Mouse (Mus musculus) naive thymus-derived CD4-positive, alpha-beta T cell, adult 2 months (primary cell): Measurements from ENCODE around the gene Ppp4r1.

Experiments
- DNase-seq: peaks from one replicate; pipeline ENCODE4 v3.0.0-alpha.2; 2011; ENCODE audit warnings: low read depth

Gene Ppp4r1

DNA sequence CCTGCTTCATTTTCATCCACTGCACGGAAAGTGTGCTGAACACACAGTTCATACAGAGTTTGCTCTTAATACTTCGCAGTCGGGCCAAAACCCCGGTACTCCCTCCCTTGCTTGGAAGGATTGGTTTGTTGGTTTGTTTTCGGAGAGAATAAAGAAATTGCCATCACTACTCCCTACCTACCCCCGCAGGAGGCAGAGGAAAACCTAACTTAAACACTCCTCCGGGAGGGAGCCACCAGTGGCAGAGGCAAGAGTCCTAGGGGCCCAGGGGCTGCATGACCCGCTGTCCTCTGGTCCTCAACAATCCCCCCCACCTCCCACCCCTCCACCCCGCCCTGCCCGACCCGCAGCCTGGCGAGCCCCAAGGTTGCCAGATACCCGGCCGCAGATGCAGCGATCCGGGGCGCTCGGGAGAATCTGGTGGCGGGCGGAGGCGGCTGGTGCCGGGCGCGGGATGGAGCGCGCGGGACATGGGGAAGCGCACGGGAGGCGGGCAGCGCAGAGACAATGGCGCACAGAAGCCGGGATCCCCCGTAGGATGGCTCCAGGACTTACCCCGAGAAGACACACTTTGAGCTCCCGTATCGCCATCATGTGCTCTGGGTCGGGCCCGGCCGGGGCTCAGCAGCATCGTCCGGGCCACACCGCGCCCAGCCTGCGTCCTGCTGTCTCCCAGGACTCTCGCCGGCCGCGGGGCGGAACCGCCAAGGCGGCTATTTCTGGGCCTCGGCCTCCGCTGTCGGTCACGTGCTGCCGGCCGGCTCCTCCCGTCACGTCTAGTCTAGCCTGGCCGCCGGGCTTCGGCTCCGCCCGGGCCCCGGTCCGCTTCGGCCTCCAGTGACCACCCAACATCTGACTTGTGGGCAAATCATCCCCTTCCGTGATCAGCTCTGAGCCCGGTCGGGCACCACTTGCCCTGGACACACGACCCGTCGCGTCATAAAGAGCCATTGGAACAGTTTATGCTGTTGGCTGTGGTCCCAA lies 10.1 kb upstream of the Ppp4r1 start, which contains the start of gene Rab31:
Rab31 (minus strand) TSS at position 802 of the 984 bp plus-strand sequence.
- no peak for DNase-seq

- no peak for DNase-seq
These were observed 8.8 kb upstream of the Ppp4r1 start for GRCm38 (mm10) chr17:65773617-65774016.

- no peak for DNase-seq
These were observed 7.9 kb upstream of the Ppp4r1 start for GRCm38 (mm10) chr17:65774439-65774838.

- no peak for DNase-seq
These were observed 6.1 kb upstream of the Ppp4r1 start for GRCm38 (mm10) chr17:65776228-65776627.

GRCm38 (mm10) chr17:65777461-65777860 lies 4.9 kb upstream of the Ppp4r1 start:
- DNase-seq = no peak

- no peak for DNase-seq
These were observed 1.4 kb upstream of the Ppp4r1 start for GRCm38 (mm10) chr17:65780970-65781369.

GRCm38 (mm10) chr17:65783182-65784161 lies 1.1 kb downstream of the Ppp4r1 start:
- peak; percentile 61 for DNase-seq

GRCm38 (mm10) chr17:65784610-65785140 lies 2.3 kb downstream of the Ppp4r1 start:
- DNase-seq = no peak

DNA sequence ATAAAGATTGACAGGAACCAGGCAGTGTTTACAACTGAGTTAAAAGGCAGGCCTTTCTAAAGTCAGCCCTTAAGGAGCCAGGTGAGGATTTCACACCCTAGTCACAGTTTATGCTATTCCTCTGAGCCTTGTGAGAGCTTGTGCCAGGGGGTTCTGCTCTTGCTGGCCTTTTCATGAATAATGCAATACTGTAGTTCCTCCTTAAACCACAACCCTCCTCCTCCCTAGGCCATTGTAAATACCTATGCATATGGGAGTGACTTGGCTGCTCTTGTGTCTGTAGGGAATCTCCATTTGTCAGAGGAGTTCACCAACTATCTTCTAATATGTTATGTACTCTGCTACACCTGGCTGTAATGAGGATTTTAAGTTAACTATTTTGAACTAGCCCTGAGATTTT lies 3.3 kb downstream of the Ppp4r1 start:
- DNase-seq = no peak

- no peak for DNase-seq
These were observed 3.9 kb downstream of the Ppp4r1 start for GRCm38 (mm10) chr17:65786225-65786624.

DNA sequence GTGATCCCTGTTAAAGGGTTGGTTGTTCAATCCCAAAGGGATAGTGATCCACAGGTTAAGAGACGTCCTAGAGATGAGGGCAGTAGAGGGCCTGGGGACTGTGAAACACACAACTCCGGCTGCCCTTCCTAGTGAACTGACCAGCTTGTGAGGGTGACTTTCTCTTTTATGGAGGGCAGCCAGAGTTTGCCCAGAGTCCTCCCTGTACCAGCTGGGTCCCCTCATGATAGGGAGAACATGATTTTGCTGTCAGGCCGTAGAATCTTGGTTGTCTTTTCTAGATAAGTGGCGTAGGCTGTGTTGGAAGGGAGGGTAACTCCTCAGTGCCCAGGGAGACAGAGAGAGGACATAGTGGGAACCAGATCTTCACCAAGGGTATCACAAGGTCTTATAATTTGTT lies 4.9 kb downstream of the Ppp4r1 start:
- no peak for DNase-seq

- no peak for DNase-seq
These were observed 6.3 kb downstream of the Ppp4r1 start for GRCm38 (mm10) chr17:65788542-65789291.

DNA sequence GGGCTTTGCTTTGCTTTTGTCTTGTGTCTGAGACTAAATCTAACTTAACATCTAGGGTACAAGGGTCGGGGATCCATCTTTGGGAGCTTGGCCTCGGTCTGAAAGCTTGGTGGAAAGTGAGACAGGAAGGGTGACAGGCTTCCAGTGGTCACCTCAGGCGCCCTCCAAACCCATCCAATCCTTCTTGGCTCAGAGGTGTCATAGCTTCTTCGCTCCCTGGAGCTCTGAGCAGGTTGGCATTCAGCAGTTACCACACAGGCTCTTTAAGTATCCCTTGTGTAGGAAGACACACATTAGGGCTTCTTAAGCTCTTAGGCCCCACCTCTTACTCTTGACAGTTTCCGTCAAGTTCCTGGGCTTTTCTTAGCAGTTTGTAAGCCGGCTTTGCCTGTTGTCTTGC lies 7.2 kb downstream of the Ppp4r1 start:
- no peak for DNase-seq

GRCm38 (mm10) chr17:65791161-65791560 lies 8.8 kb downstream of the Ppp4r1 start:
- DNase-seq = no peak

GRCm38 (mm10) chr17:65793307-65793930 lies 11.0 kb downstream of the Ppp4r1 start:
- no peak for DNase-seq

GRCm38 (mm10) chr17:65794096-65794850 lies 11.9 kb downstream of the Ppp4r1 start:
- no peak for DNase-seq

DNA sequence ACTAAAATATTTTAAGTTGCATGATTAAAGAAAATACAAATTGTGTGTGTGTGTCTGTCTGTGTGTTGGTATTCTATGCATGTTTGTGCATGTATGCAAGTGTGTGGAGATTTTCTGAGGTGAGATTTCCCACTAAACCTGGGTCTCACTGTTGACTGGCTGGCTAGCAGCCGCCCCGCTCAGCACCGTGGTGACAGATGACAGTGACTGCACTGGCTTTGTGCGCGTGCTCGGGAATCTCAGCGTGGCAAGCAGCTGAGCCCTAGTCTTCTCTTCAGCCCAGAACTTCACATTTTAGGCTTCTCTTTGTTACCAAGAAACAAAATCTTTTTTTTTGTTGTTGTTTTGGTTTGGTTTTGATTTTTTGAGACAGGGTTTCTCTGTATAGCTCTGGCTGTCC lies 13.7 kb downstream of the Ppp4r1 start:
- no peak for DNase-seq

DNA sequence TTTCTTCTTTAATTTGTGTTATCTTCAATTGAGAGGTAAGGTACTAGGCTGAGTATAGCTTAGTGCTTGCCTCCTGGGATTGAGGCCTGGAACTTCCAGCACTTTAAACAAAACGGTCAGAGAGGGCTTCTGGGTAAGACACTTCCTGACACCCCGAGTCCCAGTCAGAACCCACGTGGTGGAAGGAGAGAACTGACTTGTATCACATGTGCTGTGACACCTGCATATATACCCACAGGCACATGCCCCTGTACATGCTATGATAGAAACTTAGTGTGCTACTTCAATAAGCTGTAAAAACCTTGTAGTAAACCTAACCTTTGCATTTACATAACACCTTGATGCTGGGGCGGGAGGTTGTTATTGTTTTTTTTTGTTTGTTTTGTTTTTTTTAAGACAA lies 16.1 kb downstream of the Ppp4r1 start:
- DNase-seq = peak; percentile 11

GRCm38 (mm10) chr17:65799353-65799752 lies 17.0 kb downstream of the Ppp4r1 start:
- no peak for DNase-seq

- no peak for DNase-seq
These were observed 18.1 kb downstream of the Ppp4r1 start for GRCm38 (mm10) chr17:65800451-65800850.
